Mouse (Mus musculus): ENCODE data around the gene Swsap1.

The Swsap1 gene

GRCm38 (mm10) chr9:21969304-21969703 lies 13.7 kb downstream of the Swsap1 start:
- no peak for DNase-seq

DNA sequence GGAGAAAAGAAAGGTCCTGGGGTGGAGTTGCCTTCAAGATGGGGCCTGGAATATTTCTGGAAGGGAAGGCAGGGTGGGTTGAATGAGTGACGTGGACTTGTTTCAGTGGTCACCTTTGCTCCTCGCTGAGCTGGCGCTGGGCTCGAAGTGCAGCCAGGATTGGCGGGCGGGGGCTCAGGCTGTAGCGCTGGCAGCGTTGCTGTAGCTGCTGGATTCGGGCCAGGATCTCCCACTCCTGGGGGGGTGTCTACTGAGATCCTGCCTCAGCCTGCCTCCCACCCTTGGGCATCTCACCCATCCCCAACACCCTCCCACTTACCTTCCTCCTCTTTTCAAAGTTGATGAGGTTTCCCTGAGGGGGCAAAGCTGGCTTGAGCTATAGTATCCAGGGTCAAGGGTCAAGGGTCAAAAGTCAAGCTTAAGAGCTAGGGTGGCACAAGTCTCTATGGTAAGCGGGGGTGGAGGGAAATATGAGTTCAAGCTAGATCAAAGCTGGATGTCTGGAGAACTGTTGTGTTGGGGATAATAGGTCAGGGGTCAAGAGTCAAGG lies 21.1 kb downstream of the Swsap1 start:
- DNase-seq, result no peak

GRCm38 (mm10) chr9:21977331-21977730 lies 21.8 kb downstream of the Swsap1 start:
- no peak for DNase-seq

DNA sequence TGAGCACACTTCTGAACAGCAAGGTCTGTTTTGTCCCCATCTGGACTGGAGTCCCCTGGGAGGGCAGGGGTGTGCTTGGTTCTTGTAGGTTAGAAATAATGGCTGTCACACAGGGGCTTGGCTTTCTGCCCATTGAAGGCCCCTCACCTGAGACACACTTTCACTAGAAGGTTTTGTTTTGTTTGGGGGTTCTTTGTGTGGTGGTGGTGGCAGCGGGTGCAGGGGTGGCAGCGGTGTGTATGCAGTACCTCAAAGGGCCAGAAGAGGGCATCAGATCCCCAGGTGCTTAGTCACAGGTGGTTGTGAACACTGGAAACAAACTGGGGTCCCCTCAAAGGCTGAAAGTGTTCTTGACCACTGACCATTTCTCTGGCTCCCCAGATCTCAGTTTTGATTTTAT lies 22.4 kb downstream of the Swsap1 start:
- no peak for DNase-seq

GRCm38 (mm10) chr9:21978398-21979128 lies 23.0 kb downstream of the Swsap1 start:
- no peak for DNase-seq

DNA sequence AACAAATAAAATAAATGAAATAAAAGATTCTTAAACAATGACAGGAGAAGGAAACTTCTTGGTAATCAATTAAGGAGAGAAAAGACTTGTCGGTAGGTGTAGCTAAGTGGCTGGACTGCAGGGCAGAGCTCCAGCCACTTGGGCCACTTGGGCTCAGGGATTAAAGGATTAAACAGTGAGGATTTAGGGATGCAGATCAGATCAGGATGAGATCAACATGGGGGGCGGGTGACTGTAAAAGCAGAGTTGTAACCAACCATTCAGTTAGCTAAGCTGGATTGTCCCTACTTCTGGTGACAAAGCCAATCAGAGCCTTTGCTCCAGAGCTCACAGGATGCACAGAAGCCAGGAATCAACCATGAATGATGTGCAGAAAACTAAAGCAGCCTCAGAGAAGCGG lies 28.4 kb downstream of the Swsap1 start:
- no peak for DNase-seq

DNA sequence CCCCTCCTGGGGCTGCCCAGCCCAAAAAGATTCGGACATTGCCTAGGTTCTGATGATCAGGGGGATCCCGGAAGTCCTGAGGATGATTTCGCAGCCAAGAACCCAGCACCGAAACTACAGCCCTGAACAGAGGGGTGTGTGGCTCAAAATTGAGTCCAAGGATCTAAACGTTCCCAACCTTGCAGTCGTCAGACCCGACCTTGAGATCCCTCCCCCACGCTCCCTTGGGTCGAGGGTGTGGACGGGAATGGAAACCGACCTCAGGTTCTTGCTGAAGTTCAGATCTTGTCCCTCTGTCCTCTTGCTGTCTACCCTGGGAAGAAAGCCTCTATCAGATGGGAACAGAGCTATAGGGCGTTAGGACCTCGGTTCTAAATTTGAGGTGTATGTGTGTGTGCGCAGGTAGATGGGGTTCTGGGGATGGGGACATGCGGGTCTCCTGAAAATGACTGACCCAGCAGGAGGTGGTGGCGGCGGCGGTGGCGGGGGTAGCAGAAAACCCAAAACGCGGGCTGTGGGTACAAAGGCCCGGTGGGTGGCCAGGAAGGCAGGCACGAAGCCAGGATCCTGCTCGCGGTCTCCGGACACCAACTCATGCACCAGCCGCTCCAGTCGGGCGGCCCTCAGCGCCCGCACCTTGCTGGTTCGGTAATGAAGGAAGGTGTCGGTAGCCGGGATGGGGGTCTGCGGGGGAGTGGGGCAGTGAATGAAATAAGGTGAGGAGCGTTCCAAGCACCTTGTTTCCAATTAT lies 32.2 kb downstream of the Swsap1 start:
- DNase-seq, result no peak

DNA sequence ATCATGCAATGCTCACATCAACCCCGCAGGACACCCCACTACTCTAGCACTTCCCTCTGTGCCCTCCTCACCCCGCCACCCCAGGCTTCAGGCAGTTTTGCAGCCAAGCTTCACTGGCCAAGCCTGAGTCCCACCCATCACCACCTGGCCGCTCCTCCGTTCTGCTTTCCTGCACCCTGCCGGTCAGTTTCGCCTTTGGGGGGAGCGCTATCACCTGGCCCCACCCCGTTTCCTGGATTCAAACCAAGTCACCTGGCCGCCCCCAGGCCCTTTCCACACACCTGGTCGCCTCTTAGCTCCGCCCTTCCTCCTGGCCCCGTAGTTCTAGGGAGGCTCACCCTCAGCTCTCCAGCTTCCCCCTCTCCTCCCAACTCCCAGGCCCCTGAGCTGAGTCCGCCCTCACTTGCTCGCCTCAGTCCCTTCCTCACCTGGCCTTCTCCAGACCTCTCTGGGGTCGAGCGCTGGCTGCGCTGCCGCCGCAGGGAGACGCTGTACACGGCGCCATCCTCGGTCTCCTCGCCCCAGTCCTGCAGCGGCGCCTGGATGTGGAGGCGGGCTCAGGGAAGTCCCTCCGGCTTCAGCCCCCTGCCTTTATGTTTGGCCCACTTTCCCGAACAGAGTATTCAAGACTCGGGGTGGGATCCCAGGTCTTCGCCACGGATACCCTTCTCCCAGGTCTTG lies 33.0 kb downstream of the Swsap1 start:
- DNase-seq, result no peak

GRCm38 (mm10) chr9:21989230-21990110 lies 33.9 kb downstream of the Swsap1 start, which contains the start of gene Rgl3:
Gene Rgl3 (minus strand): TSS chr9:21989446.
- no peak for DNase-seq

GRCm38 (mm10) chr9:21992227-21992626 lies 36.7 kb downstream of the Swsap1 start:
- DNase-seq, result no peak

GRCm38 (mm10) chr9:21996178-21996867 lies 40.8 kb downstream of the Swsap1 start:
- DNase-seq, result no peak

DNA sequence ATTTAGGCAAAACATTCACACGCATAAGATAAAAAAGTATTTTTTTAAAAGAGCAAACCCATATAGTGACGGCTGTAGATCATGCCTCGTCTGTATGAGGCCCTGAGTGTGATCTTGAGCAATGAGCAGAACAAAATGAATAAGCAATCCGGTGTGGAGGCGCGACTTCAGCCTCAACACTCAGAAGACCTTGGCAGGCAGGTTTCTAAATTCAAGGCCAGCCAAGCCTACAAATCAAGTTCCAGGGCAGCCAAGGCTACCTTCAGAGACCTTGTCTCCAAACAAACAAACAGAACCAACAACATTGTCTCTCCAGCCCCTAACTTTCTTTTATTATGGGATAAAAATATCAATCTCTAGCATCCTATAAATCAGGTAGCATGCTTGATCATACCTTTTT lies 44.7 kb downstream of the Swsap1 start:
- DNase-seq, result no peak

DNA sequence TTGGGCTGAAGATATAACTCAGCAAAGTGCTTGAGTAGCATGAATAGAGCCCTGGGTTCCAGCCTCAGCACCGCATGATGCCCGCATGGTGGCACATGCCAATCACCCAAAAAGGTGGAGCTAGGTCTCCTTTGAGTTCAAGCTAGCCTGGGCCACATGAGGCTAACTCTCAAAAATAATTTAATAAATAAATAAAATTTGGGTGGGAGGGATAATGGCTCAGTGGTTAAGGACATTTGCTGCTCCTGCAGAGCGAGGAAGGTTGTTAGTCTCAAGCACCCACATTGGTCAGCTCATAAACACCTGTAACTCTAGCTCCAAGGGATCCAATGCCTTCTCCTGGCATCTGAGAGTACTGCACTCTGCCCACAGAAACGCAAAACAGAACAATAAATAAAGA lies 46.1 kb downstream of the Swsap1 start:
- DNase-seq, result no peak

DNA sequence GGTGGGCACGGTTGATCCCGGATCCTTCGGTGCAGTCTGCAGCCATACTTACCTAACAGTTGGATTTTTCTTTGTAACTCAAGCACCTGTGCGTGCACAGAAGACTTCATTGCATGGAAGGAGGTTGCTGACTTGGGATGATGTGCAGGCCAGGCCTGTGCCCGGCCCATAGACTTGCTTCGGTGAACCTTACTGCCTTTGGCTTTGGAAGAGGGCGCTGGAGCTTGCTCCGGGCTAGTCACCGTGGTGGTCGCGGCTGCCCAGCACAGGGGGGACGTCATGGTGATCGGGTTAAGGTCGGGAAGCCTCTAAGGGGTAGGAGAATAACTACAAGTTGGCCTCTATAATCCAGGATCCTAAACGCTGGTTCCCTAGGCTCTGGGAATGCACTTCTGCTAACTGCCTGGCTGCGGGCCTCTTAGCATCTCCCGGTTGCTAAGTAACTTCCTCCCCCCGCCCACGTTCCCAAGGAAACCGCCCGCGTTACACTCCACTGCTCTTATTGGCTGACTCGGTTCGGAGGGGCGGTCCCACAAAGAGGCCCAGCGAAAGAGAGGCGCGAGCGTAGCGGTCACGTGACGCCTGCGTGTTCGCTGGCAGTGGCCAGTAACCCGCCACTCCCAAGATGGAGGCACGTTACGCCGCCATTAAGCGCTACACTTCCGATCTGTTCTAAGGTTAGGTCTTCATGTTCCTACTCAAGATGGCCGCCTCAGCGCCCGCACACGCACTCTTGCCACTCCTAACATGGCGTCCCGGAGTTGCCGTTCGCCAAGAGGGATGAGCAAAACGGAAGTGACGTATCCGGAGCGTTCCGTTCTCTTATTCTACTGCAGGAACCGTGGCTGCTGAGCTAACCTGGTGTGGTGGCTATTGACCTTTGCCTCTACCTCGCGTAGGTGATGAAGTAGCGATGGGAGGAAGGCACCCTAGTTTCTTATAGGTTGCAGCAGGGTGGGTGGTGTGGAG lies 46.9 kb downstream of the Swsap1 start, which contains the start of the genes Ccdc151 and Prkcsh:
TSS of gene Ccdc151 (minus strand) at position 441 of the 969 bp plus-strand sequence.
TSS of gene Prkcsh (plus strand) at position 613 of the 969 bp plus-strand sequence.
- peak; percentile 100 for DNase-seq

DNA sequence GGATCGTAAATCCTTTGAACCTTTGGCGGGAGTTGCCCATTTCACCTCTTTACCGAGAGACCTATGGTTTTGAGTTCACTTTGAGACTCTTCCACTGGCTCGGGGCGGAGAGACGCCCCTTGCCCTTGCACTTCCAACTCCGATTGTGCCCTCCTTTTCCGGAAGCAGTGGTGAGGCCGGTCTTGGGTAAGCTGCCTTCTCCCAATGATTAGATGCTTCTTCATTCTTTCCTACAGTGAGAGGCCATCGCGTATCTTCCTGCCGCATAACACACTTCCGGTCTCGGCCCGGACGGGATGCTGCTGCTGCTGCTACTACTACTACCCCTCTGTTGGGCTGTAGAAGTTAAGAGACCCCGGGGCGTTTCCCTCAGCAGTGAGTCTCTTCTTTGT lies 47.6 kb downstream of the Swsap1 start:
- DNase-seq, result no peak

GRCm38 (mm10) chr9:22004546-22004945 lies 49.0 kb downstream of the Swsap1 start:
- no peak for DNase-seq

All from right cerebral cortex, postnatal 25 days (tissue).